Mouse (Mus musculus) hindbrain, embryonic 14.5 days (tissue): ENCODE data around the gene Psmd11. TPM values are rescaled to one million over a fixed set of nuclear protein-coding genes. Genes with fewer than 3 reads are reported as not detected.

Experiments
- ATAC-seq: fragments of 200-750 bp; cut with Nextera tagmentation; 2 replicates; pipeline ENCODE4 v1.8.0; 2017; ENCODE audit warnings: moderate number of reproducible peaks, mild to moderate bottlenecking, moderate TSS enrichment, moderate library complexity; ENCODE audit not compliant: low FRiP score
- DNase-seq: peaks from one replicate; pipeline ENCODE4 v3.0.0-alpha.2; 2015; ENCODE audit warnings: low spot score
- H3K27ac ChIP-seq: fragments of 300-500 bp; sonication (generic); 2 replicates; pipeline ENCODE4 v1.5.1; 2014; ENCODE audit warnings: mild to moderate bottlenecking, moderate library complexity
- H3K27me3 ChIP-seq: fragments of 300-500 bp; sonication (generic); 2 replicates; pipeline ENCODE4 v1.6.1; 2014; ENCODE audit warnings: mild to moderate bottlenecking, low read length, mixed read lengths; ENCODE audit not compliant: control insufficient read depth, insufficient read depth
- H3K36me3 ChIP-seq: fragments of 300-500 bp; sonication (generic); replicated peaks from 2 replicates; pipeline ENCODE4 v1.6.1; 2014; ENCODE audit not compliant: control insufficient read depth, insufficient read depth
- H3K4me1 ChIP-seq: fragments of 300-500 bp; sonication (generic); replicated peaks from 2 replicates; pipeline ENCODE4 v1.6.1; 2014; ENCODE audit warnings: antibody characterized with exemption, low read length, mixed read lengths; ENCODE audit not compliant: control insufficient read depth, insufficient read depth
- H3K4me2 ChIP-seq: fragments of 300-500 bp; sonication (generic); replicated peaks from 2 replicates; pipeline ENCODE4 v1.6.1; 2014; ENCODE audit warnings: mild to moderate bottlenecking, moderate library complexity
- H3K4me3 ChIP-seq: fragments of 300-500 bp; sonication (generic); replicated peaks from 2 replicates; pipeline ENCODE4 v1.5.1; 2014; ENCODE audit warnings: mild to moderate bottlenecking, low read length
- H3K9ac ChIP-seq: fragments of 300-500 bp; sonication (generic); 2 replicates; pipeline ENCODE4 v1.6.1; 2014
- H3K9me3 ChIP-seq: fragments of 300-500 bp; sonication (generic); 2 replicates; pipeline ENCODE4 v1.6.1; 2016; ENCODE audit warnings: low read length; ENCODE audit not compliant: control insufficient read depth
- WGBS: fragments of 180-500 bp; shearing (Covaris S2); extraction: QIAGEN DNeasy Blood & Tissue Kit; methylation state at CpG from one replicate; pipeline ENCODE4 v1.1.7; 2014; 5-methylcytosine and 5-hydroxymethylcytosine counted together
- polyA plus RNA-seq: library from polyadenylated mRNA; unstranded; fragments of >200 nt; fragmentation: Nextera tagmentation; extraction: Ambion mirVana; gene quantifications from 2 replicates; pipeline ENCODE4 v1.2.1, GENCODE M21; 2014

Psmd11 gene
- polyA plus RNA-seq, 1 experiment from 2014 or later: 256 TPM

DNA sequence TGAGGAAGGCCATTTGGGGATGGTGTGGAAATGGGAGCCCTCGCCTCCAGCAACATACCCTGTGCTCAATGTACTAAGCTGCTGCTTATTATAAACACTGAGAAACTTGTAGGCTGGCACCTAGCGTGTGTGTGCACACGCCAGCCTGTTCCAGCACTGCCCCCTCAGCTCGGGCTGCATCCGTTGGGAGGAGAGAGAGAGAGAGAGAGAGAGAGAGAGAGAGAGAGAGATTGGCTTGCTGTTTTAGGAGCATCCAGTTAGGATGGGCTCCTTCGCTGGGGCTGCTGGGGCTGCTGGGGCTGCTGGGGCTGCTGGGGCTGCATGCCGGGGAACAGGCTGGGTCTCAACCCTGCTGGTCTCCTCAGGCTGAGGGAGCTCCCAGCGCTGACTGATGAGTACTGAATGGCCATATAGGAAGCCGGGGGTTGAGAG, 56.7 kb downstream of the Psmd11 start:
- WGBS: 78% methylated on average over 9 of the region's 9 CpGs
- H3K27ac ChIP-seq: no peak overlapping the region
- DNase-seq: no peak
- no peaks in the 10 kb centered on the region for H3K9me3 ChIP-seq
- no peak overlapping the region for H3K4me3 ChIP-seq
- peaks cover 72% of the 10 kb centered on the region for H3K4me1 ChIP-seq
- H3K36me3 ChIP-seq: peaks cover 21% of the 10 kb centered on the region
- H3K27me3 ChIP-seq: no peaks in the 10 kb centered on the region
- no peak overlapping the region for H3K4me2 ChIP-seq
- no peak overlapping the region for H3K9ac ChIP-seq
- ATAC-seq: no peak

DNA sequence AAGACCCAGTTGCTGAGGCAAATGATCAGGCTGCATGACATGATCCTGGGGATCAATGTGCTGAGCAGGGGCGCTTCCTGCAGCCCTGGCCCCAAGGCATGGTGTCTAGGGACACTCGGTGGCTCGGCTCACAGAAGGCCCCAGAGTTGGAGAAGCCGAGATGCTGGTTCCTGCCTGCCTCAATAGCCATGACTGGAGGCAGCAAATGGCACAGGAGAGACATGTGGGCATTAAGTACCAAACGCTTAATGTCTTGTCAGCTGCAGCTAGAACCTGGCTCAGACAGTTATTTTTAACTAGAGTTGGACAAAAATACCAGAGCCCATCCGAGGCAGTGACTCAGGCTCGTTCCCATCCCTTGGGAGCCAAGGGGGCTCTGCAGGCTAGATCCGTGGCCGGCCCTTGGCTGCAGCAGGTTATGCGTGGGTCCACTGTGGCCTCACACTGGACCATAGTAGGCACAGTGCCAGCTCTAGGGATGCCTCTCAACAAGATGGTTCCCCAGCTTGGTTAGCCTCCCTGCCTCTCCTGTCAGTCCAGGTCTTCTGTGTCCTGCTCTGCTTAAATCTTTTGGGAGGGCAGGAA, 57.3 kb downstream of the Psmd11 start:
- ATAC-seq (no peak), DNase-seq (no peak)
- H3K4me2 ChIP-seq: no peak overlapping the region
- no peak overlapping the region for H3K4me3 ChIP-seq
- H3K9me3 ChIP-seq: no peaks in the 10 kb centered on the region
- H3K9ac ChIP-seq: no peak overlapping the region
- H3K27ac ChIP-seq: no peak overlapping the region
- peaks cover 15% of the 10 kb centered on the region for H3K36me3 ChIP-seq
- 72% methylated on average over 10 of the region's 10 CpGs for WGBS
- H3K4me1 ChIP-seq: peaks cover 72% of the 10 kb centered on the region
- H3K27me3 ChIP-seq: no peaks in the 10 kb centered on the region

DNA sequence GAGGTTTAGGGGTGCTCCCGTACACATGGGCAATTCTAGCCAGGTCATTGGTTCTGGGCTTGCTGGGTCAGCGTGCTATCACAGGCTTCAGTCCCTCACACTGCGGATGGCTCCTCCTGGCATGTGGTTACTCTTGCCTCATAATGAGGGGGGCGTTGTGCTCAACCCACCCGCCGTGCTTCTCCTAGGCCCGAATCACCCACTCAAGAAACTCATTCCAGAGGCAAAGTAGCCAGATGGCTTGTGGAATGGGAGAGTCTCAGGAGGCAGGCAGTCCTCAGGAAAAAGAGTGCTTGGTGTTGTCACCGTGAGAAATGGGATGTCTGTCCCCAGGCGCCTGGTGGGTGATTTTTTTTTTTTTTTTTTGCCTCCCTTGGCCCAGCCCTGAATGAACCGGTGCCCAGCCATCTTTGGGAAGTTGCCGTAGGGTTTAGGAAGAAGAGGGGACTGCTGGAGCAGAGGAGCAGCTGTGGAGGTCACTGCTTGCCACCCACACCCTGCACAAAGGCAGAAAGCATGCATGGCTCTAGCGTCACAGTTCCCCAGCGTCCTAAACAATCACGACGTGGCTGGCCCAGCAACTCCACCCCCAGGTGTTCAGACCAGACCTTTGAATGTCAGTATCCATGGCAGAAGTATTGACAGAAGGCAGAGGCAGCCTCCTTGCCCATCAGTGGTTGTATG, 59.6 kb downstream of the Psmd11 start:
- Histone ChIP-seq H3K9me3 (no peaks in the 10 kb centered on the region), H3K36me3 (no peaks in the 10 kb centered on the region), H3K27me3 (no peaks in the 10 kb centered on the region), H3K9ac (no peak overlapping the region), H3K4me2 (no peak overlapping the region), H3K27ac (no peak overlapping the region), H3K4me3 (no peak overlapping the region), H3K4me1 (peaks cover 50% of the 10 kb centered on the region)
- DNase-seq (no peak), ATAC-seq (no peak)
- WGBS: 44% methylated on average over 15 of the region's 15 CpGs

DNA sequence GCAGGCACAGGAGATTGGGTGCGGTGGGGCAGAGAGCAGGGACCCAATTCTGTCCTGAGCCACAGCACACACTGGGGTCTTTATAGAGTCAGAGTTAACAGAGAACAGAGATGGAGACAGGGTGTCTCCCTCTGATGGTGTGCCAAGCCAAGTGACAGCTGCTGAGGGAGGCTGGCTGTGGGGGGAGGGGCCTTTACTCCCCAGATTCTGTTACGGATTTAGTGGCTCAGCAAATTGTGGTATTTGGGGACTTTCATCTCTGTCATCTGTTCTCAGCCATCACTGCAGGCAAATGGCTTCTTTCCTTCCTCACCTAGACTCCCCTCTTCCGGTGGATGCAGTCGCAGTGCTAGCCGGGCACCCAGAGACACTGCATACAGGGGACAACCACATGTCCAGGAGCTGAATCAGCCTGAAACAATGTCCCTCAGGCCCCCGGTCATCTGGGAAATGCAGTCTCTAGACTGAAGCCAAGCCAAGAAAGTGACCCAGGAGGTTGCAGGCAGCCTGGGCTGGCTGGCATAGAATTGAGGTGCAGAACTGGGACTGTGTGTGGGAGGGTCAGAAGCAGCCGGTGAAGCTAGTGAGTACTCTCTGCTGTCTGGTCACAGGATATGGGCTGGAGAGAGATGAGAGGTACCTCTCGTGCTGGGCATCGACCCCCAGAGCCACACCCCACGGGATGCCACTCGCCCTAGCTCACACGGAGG, 60.9 kb downstream of the Psmd11 start:
- Histone ChIP-seq H3K4me3 (no peak overlapping the region), H3K9me3 (no peaks in the 10 kb centered on the region), H3K9ac (0 out of 2 replicates have a peak overlapping the region, but pooled peaks have one; percentile 11), H3K27me3 (no peaks in the 10 kb centered on the region), H3K36me3 (no peaks in the 10 kb centered on the region), H3K4me1 (peaks cover 38% of the 10 kb centered on the region), H3K4me2 (no peak overlapping the region), H3K27ac (peak overlapping the region; percentile 54; the same call in 1 of the 2 replicates)
- 49% methylated on average over 12 of the region's 12 CpGs for WGBS
- DNase-seq (no peak), ATAC-seq (no peak)

DNA sequence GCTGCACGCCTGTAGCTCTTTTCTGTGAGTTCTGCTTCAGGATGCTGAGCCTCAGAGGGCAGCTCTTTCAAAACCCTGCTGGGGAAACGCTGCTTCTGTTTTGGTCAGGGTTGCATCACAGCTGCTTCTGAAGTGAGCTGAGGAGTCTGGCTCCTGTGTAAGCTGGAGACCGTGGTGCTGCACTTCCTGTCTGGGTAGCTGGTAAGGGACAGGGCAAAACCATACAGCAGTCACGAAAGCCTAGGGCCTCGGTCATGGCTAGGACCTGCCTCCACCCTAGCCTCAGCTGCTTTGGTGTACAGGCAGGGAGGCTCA, 61.4 kb downstream of the Psmd11 start:
- Histone ChIP-seq H3K4me1 (peaks cover 33% of the 10 kb centered on the region), H3K27ac (peak overlapping the region; percentile 54; the same call in 1 of the 2 replicates), H3K4me3 (no peak overlapping the region), H3K9me3 (no peaks in the 10 kb centered on the region), H3K36me3 (no peaks in the 10 kb centered on the region), H3K4me2 (no peak overlapping the region), H3K27me3 (no peaks in the 10 kb centered on the region), H3K9ac (0 out of 2 replicates have a peak overlapping the region, but pooled peaks have one; percentile 11)
- ATAC-seq: no peak
- WGBS: 59% methylated on average over 5 of the region's 5 CpGs
- DNase-seq: no peak

DNA sequence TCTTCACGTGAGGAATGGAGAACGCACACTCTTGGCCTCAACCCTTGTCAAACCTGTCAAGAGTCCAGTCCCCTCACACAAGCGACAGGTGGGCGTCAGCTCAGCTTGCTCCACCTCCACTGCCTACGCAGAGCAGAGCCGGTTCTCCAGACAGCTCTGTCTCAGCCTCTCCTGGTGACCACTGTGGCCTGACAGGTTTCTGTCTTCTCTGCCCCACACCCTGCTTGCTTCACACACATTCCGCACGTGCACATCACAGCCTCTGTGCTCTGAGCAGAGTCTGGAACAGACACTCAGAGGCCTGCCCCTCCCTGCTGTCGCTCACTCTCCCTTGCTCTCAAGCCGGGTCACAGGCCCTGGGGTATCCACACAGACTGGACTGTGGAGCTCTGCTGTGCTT, 62.4 kb downstream of the Psmd11 start:
- Histone ChIP-seq H3K4me2 (no peak overlapping the region), H3K9me3 (no peaks in the 10 kb centered on the region), H3K4me1 (peaks cover 23% of the 10 kb centered on the region), H3K27ac (no peak overlapping the region), H3K9ac (no peak overlapping the region), H3K4me3 (no peak overlapping the region), H3K27me3 (no peaks in the 10 kb centered on the region), H3K36me3 (no peaks in the 10 kb centered on the region)
- ATAC-seq: no peak
- no peak for DNase-seq
- 70% methylated on average over 10 of the region's 10 CpGs for WGBS

DNA sequence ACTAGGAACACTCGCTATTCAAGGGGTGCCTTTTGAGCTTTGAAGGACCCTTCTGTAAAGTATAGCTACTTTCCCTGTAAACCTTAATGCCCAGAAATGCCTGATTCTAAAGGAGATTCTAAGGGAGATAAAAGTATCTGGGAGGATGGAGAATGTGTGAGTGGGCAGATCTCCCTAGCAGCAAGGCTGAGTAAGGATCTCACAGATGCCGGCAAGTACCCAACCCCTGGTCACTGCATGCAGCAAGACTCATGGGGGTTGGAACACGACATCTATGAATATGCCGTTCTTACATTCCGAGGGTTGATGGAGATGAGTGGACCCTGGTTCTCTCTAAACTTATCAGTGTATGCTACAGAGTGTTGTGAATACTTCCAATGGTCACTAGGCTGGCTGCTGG, 64.8 kb downstream of the Psmd11 start:
- H3K36me3 ChIP-seq: no peaks in the 10 kb centered on the region

DNA sequence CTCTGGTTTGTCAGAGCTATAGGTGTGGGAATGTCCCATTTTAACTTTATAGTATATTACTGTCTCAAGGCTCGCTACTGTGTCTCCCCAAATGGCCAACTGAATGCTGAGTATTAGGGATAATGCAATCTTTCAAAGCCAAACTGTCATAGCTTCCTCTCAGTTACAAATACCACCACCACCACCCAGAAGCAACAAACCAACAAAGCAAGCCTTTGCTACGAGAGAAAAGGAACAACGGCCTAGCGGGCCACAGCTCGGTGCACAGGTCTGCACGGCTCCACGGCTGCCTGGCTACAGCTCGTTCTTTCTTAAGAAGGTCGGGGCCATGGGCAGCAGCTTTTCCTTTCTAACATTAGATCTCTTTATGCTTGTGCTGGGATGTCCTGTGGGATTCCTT, 66.4 kb downstream of the Psmd11 start:
- WGBS: 52% methylated on average over 9 of the region's 9 CpGs
- Histone ChIP-seq H3K4me1 (peaks cover 21% of the 10 kb centered on the region), H3K4me3 (no peak overlapping the region), H3K9ac (no peak overlapping the region), H3K27me3 (no peaks in the 10 kb centered on the region), H3K4me2 (no peak overlapping the region), H3K36me3 (no peaks in the 10 kb centered on the region), H3K27ac (peak overlapping the region; percentile 17; the same call in 1 of the 2 replicates), H3K9me3 (no peaks in the 10 kb centered on the region)
- no peak for DNase-seq
- no peak for ATAC-seq

More for the DNA sequence above, 64.8 kb downstream of the Psmd11 start:
- Histone ChIP-seq H3K27me3 (no peaks in the 10 kb centered on the region), H3K9ac (no peak overlapping the region), H3K4me1 (peaks cover 20% of the 10 kb centered on the region), H3K27ac (no peak overlapping the region), H3K4me3 (no peak overlapping the region), H3K9me3 (no peaks in the 10 kb centered on the region), H3K4me2 (no peak overlapping the region)
- DNase-seq: no peak
- no peak for ATAC-seq
- WGBS: 96% methylated on average over 5 of the region's 5 CpGs

DNA sequence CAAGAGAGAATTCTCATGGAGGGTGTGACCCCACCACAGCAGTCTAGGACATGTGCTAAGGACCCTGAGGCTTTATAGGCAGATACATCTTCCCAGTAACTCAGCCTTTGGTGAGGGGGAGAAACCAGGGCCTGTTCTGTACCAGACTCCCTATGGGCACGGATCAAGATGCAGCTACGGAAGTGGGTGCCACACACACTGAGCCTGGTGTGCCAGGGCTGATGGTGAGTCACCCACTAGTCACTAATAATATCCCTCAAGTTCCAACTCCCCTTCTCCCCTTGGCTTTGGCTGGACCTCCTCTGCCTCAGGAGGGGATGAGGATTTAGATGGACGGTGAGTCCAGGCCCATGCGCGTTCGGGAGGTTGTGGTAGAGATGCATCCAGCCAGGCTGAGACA, 67.6 kb downstream of the Psmd11 start:
- Histone ChIP-seq H3K27ac (no peak overlapping the region), H3K4me1 (peaks cover 23% of the 10 kb centered on the region), H3K27me3 (no peaks in the 10 kb centered on the region), H3K9me3 (no peaks in the 10 kb centered on the region), H3K4me3 (no peak overlapping the region), H3K9ac (no peak overlapping the region), H3K36me3 (no peaks in the 10 kb centered on the region), H3K4me2 (no peak overlapping the region)
- DNase-seq: no peak
- no peak for ATAC-seq
- 96% methylated on average over 6 of the region's 6 CpGs for WGBS
